Mouse (Mus musculus): ENCODE measurements around the gene Ptpn13.

The Ptpn13 gene

DNA sequence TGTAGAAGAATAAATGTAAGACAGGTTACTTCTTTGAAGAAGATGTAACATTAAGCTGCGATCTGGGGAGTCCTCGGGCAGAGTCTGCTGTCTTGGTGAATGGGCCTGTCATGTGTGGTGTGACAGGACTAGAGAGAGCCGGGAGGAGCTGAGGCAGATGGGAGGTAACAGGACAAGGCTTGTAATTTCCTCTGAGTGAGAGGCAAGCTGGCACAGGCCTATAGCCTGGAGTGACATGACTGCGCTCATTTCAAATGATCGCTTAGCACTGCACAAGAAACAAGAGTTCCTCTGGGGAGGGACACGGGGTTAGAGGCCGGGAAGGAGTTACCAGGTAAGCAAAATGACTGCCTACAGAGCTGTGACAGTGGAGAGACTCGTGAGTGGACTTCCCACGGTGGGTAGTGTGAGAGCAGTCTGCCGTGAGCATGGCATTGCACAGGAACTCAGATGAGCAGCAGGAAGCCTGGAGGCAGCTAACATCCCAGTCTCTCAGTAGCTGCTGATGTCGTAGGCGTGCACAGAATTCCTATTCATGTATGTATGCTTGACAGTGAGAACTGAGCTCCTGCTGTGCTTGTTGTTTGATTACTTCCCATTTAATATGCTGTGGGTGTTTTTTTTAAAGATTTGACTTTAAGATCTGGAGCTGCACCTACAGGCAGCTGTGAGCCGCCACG, 171.6 kb downstream of the Ptpn13 start:
- DNase-seq: no peak

DNA sequence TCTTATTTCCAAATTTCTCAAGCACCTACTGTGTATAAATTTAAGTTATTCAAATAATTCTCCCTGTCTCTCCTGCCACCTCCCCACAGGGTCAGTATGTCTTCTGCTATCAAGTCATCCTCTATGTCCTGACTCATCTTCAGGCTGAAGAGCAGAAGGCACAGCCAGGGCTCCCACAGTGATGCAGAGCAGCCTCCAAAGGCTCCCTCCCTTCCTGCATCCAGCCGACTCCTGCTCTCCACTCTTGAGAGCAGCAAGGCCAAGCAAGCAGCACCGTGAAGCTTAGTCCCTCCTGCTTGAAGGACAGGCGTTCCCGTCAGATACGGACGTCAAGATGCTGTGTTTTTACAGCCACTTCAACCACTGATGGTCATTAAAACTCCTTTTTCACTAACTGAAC, 172.6 kb downstream of the Ptpn13 start:
- DNase-seq: no peak

DNA sequence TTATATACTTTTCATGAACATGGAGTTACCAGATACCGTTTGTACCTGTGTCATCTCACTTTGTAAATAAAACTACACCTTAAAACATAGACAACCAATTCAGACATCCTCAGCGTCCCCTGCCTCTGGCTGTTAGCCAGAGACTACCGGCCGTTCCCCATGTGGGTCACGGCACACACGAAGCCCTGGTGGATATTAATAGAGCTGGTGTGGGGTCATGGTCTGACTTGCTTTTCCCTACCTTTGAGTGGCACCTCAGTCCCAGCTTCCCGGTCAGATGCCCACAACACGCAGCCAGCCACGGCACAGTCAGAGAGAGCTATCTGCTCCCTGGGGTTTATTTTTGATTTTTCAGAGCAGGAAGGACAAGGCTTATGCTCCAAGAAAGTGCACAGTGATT, 173.3 kb downstream of the Ptpn13 start:
- no peak for DNase-seq

DNA sequence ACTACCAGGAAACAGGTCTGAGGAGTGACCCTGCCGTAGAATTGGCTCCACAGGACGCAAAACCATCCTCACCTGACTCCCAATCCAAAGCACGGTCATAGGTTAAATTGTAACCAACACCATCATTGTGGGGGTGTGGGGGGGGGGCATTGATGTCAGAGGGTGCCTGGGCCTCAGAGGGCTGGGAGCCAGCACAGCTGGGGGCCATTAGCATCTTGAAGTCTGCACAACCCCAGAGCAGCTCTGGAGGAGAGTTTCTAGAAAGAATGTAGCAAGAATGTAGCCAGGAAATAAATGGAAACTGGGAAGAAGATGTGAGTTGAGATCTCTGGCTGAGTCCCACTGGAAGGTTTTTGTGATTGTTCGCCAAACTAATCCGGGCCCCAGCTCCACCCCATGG, 173.9 kb downstream of the Ptpn13 start:
- DNase-seq: peak; percentile 26 to 27

DNA sequence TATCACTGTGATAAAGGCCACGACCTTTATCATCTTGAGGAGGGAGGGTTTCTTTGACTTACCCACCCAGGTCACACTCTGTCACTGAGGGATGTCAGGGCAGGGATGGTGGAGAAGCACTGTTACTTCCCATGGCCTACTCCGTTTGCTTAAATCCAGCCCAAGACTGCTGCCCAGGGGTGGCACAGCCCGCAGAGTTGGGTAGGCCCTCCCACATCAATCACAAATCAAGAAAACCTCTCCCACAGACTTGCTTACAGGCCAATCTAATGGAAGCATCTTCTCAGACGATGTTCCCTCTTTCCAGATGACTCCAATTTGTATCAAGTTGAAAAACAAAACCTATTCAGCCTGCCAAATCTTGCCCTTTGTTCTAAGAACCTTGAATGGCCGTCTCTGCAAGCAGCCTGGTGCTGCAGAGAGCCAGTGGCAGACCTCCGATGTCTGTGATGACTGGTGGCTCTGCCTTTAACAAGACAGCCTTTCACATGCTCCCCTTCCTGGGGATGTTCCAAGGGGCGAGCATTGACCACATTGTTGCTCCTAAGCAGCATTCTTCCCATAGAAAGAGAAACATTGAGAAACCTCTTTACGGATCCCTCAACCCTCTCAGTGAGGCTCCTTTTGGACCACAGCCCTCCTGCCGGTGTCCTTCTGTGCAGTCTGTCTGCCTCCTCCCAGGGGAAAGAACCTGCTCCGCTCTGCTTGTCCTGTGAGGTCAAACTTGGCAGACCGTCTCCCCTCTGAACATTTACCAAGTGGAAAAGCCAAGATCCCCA, 178.3 kb downstream of the Ptpn13 start:
- DNase-seq: no peak

DNA sequence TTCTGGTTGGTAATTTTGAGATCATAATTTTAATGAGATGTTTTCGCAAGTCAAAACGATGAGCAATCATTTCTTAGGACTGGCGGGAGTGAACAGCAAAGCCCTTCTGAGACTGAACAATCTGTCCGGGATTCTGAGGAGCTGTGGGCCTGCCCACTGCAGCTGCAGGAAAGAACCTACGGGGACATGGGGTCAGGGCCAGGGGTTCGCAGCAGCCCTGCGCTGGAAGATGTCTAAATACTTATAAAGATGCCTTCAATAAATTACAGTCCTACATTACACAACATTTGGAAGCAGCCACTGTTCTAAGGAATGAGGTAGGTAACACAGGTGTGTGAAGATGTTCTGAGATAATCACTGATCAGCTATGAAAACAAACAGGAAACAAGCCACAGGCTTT, 180.7 kb downstream of the Ptpn13 start:
- DNase-seq: no peak

DNA sequence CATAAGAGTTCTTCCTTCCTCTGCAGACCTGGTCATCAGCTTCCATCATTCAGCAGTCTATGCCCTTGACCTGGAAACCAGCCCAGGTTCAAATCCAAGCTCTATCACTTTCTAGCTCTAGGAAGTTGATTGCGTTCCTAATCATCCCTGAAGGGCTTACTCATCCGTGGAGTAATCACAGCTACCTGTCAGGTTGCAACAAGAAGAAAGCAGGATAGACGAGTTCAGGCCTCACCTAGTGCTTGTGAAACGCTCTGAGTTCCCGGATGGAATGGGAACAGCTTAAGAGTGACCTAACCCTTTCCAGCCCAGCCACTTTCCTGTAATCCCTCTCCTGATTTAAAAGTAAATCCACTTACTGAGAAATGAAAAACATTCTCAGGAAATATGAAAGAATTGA, 185.2 kb downstream of the Ptpn13 start:
- no peak for DNase-seq

DNA sequence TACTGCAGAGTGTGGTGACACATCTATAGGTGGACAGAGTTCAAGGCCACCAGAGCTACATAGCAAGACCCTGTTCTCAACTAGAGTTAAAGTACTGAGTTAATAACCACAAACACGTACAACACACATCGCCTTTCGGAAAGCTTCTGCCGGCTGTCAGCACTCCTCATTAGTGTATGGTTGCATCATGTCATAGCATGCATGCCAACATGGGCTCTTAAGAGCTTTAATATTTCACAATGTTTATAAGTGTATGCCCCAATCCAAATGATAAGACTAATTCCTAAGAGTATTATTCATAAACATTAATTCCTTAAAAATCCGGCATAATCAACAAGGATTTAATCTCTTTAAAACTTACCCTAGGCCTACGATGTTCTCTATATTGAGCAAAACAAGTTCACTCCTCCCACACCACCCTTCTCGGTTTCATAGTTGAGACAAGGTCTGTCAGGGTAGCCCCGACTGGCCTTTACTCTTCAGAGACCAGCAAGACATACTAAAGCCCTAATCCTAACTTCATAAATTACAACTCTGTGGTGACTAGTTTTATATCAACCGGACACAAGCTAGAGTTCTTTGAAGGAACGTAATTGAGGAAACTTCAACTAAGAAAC, 186.0 kb downstream of the Ptpn13 start:
- DNase-seq: no peak

DNA sequence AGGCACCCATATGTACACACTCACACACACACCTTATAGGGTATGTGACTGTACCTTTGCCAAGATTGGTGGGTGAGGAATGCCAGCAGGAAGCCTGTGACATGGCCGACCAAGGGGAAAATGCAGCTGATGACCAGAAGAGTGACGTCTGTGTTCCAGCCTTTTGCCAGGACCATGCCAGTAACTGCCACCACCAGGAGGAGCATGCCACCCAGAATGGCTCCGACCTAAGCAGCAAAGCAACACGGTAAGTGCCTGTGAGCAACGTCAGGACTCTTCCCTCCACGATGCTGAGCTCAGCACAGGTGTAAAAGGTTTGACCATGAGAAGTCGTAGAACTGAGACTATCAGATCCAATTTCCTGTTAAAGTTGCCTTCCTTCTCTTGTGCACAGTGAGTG, 187.3 kb downstream of the Ptpn13 start:
- no peak for DNase-seq

DNA sequence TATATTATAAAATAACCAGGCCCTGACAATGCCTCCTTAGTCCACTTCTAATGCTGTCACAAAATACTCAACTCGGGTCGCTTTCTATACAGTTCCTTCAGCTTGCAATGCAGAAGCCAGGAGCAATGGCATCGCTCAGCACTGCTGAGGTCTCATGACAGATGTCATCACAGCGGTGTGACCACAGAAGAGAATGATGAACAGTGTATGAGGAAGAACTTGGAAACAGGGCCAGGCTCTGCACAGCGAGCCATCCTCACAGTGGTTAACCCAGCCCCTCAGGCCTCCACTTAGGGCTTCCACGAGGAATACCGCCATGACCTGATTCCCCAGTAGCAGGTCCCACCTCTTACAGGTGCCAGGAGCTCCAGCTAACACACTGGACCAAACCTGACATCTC, 189.4 kb downstream of the Ptpn13 start:
- DNase-seq: no peak

DNA sequence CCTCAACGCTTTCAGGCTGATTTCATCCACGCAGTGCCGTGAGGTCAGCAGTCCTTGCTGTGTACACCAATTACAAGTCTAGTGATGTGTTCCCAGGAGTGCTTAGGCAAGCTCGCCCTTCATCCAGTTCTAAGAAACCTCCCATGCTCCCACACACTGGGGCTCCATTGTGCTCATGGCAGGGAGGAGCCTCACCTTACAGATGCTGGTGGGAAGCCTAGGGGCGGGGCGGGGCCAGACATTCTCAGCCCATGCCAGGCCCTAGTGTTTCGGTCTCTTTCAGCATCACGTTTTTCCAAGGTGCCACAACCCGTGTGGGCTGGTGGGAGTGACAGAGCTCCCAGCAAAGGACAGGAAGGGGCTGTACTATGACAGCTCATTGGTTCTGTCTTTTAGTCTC, 192.2 kb downstream of the Ptpn13 start:
- no peak for DNase-seq

DNA sequence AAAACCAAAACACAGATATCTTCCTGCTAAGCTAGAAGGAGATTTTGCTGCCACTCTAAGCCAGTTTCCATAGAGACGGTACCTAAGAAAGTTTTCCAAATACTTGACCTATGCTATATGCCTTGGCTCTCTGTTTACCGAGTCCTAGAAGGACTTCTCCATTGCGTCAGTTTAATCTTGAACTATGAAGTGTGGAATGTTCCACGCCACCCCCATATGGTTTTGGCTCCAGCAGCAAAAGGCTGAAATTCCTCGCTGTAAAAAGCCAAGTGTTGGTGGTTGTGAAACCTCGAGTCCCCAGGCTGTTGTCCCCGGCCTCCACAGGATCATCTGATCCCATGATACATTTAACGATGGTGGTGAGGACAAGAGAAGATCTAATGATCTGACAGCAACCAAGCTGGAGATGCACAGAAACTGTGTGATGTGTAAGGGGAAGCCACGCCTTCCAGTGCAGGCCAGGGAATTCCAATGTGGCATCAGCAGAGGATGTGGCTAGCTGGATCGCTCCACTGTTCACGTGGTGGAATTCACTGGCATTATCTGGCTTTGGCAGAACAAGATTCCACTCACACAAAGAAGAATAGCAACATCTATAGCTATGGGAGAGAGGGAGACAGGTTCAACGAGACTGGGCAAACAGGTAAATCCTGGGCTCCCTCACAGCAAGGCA, 195.4 kb downstream of the Ptpn13 start:
- DNase-seq: no peak

DNA sequence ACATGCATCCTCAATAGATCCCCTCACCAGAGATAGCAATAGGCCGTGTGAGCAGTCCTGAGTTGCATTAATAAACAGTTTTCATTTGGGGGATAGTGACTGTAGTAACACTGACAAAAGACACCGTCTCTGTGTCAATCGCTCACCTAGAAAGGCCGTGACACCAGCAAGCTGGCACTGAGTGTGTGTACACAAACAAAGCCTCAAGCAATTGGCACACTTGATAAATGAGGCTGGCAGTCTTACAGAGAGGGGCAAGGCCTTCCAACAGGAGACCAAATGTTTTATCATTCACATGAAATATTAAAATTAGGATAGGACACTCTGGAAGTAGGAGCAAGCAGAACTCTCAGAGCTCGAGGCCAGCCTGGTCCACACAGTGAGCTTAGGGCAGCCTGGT, 197.3 kb downstream of the Ptpn13 start:
- DNase-seq: no peak

DNA sequence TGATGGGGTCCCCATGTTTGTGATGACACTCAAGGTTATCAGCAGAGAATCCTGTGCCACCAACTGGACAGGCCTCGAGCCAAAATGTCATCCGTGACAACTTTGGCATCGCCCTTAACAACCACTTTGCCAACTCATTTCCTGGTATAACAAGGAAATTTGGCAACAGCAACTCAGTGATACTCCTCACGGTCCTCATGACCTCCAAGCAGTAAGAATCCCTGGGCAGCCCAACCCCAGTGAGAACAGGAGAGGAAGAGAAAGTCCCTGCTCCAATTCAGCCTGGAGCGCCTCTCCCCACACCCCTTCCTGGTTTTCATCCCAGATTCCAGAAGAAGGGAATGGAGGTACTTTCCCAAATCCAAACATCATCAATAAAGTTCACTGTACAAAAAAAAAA, 199.8 kb downstream of the Ptpn13 start:
- no peak for DNase-seq

DNA sequence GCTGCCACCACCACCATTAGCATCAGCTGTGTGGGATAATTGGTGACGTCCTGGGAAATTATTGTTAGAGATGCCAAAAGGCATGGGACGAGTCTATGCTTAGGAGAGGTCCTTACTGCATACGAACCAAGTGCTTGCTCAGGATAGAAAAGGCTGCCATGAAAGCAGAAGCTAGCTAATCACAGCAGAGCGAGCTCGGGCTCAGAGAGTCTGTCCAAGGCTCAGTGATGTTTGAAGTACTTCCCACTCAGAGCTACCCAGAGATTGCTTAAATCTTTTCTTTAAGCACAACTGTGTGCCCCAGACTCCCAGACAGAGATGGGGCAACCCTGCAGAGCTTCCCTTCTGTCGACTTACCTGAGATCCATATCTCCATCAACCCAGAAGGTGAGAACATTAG, 203.5 kb downstream of the Ptpn13 start:
- DNase-seq: no peak

DNA sequence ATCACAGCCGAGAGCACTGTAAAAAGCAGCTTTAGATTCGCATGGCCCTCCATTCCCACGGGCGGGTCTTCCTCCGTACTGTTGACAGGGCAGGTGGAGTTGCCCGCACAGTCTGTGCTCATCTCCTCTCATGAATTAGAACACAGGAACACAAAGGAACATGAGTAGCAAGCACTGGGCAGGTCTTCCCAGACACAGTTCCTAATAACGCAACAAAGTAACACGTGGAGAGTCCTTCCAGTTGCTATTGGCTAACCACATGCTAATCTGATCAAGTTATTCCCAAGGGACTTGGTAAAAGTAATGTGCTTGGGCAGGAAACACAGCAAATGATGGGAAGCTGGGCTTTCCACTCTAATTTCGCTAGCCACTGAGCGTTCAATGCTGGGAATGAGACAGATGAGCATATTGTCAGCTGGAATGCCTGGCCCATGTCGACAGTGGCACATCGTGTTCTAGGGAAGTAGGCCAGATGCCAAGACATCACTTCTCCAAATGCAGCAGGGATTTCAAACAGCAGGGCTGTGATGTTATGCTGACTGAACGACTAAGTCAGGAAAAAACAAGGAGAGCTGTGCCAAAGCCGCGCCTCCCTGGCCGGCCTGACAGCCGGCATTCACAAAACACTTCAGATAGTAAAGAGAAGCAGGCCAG, 204.2 kb downstream of the Ptpn13 start, which contains the start of gene Slc10a6:
Slc10a6 (minus strand) TSS at position 293 of the 654 bp plus-strand sequence.
- peak; percentile 74 to 79 for DNase-seq

DNA sequence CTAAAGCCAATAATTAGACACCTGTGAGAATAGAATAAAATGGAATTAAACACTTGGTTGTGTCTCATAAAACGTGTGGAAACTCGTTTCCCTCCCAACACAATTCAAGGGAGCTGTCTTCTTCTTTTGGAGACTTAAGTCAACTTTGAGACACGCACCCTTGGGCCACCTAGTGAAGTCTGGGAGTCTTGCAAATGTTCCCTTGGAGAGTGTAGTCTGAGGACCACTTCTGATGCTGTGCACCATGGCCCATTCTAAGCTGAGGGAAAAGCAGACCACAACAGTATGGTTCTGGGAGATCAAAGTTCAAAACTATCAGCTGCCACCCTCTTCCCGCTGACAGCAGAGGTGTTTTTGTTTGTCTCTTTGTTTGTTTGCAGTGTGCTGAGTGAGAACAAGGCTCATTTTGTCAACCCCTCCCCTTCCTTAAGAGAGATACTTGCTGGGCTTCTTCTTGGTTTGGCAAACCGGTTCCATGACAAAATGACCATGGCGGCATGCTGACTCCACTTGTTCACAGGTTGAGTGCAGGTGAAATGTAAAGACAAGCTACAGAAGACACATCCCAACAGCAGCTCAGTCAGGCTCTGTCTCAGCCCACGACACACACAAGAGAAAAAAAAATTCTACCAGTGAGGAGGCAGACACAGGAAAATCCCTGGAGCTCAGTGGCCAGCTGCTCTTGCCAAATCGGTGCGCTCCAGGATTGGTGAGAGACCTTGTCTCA, 205.0 kb downstream of the Ptpn13 start:
- no peak for DNase-seq

DNA sequence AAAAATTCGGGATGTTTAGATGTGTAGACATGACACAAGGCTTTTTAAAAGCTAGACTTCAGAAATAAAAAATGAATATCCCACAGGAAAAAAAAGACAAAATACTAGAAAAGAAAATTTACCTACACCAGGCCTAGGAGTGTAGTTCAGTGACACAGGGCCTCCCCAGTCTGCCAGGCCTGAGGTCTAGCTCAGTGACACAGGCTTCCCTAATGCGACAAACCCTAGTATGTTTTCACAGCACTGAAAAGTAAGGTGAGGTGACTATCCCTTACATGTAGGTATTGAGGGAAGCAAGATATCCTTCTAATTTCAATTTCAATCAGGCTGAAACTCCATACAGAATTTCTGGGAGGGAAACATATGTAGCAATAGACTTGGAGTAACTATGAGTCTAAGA, 212.2 kb downstream of the Ptpn13 start:
- DNase-seq: no peak

DNA sequence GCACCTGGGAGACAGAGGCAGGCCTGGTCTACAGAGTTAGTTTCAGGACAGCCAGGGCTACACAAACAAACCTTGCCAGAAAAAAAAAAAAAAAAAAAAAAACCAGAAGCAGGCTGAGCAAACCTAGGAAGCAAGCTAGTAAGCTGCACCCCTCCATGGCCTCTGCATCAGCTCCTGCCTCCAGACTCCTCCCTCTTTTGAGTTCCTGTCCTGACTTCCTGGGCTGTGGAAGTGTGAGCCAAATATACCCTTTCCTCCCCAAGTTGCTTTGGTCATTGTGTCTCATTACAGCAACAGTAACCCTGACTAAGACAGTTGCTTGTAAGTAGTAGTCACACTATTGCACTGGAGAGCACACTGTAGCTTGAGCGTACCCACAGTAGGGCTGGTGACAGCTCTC, 219.2 kb downstream of the Ptpn13 start:
- DNase-seq: no peak

DNA sequence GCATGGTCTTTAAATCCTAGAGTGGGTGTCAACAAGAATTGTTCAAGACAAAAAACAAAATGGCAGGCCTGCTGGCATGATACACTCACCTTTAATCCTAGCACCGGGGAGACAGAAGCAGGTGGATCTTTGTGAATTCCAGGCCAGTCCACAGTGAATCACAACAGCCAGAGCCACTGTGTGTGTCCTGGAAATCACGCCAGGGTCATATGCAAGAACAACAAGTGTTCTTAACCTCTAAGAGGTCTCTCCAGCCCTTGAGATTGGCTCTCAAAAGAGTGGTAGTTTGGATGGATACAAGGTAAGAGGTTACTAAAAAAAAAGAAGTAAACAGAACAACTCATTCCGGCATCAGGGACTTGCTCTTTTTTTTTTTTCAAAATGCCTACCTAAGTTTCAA, 222.3 kb downstream of the Ptpn13 start:
- DNase-seq: no peak
